Mouse (Mus musculus) neural tube, embryonic 11.5 days (tissue): ENCODE results near the gene Ldlrap1. TPM values are rescaled to one million over a fixed set of nuclear protein-coding genes. Genes with fewer than 3 reads are reported as not detected.
A peak's percentile ranks its signal among the peaks of the same experiment; 100 is the strongest.
"Not testable (repeated sequence)": the region's sequence is repeated elsewhere in the genome, so short reads cannot be mapped to it uniquely, and the experiment has no call there.

Source experiments
- ATAC-seq: fragments of 200-750 bp; cut with Nextera tagmentation; 2 replicates; pipeline ENCODE4 v1.8.0; 2017; ENCODE audit warnings: moderate number of reproducible peaks, mild to moderate bottlenecking, moderate TSS enrichment, moderate library complexity; ENCODE audit not compliant: insufficient read depth, low FRiP score, low TSS enrichment
- DNase-seq: peaks from one replicate; pipeline ENCODE4 v3.0.0-alpha.2; 2015; ENCODE audit warnings: low spot score
- H3K27ac ChIP-seq: fragments of 300-500 bp; sonication (generic); 2 replicates; pipeline ENCODE4 v1.5.1; 2014; ENCODE audit warnings: low read depth, mild to moderate bottlenecking, low read length
- H3K27me3 ChIP-seq: fragments of 300-500 bp; sonication (generic); 2 replicates; pipeline ENCODE4 v1.6.1; 2014; ENCODE audit warnings: mild to moderate bottlenecking, low read length, mixed read lengths; ENCODE audit not compliant: control insufficient read depth, insufficient read depth
- H3K36me3 ChIP-seq: fragments of 300-500 bp; sonication (generic); 2 replicates; pipeline ENCODE4 v1.6.1; 2014; ENCODE audit warnings: mild to moderate bottlenecking, low read length, moderate library complexity, mixed read lengths; ENCODE audit not compliant: control insufficient read depth, insufficient read depth
- H3K4me1 ChIP-seq: fragments of 300-500 bp; sonication (generic); 2 replicates; pipeline ENCODE4 v1.6.1; 2014; ENCODE audit warnings: low read length, mixed read lengths; ENCODE audit not compliant: control insufficient read depth, insufficient read depth
- H3K4me2 ChIP-seq: fragments of 300-500 bp; sonication (generic); 2 replicates; pipeline ENCODE4 v1.6.1; 2014; ENCODE audit warnings: low read depth, mild to moderate bottlenecking, moderate library complexity
- H3K4me3 ChIP-seq: fragments of 300-500 bp; sonication (generic); 2 replicates; pipeline ENCODE4 v1.5.1; 2014; ENCODE audit warnings: low read depth, low read length
- H3K9ac ChIP-seq: fragments of 300-500 bp; sonication (generic); 2 replicates; pipeline ENCODE4 v1.6.1; 2014; ENCODE audit warnings: mild to moderate bottlenecking, low read length
- H3K9me3 ChIP-seq: fragments of 300-500 bp; sonication (generic); 2 replicates; pipeline ENCODE4 v1.6.1; 2016; ENCODE audit warnings: low read length; ENCODE audit not compliant: control insufficient read depth
- WGBS: fragments of 180-500 bp; shearing (Covaris S2); extraction: QIAGEN DNeasy Blood & Tissue Kit; methylation state at CpG from one replicate; pipeline ENCODE4 v1.1.7; 2014; 5-methylcytosine and 5-hydroxymethylcytosine counted together
- polyA plus RNA-seq: library from polyadenylated mRNA; unstranded; fragments of >200 nt; fragmentation: Nextera tagmentation; extraction: Ambion mirVana; gene quantifications from 2 replicates; pipeline ENCODE4 v1.2.1, GENCODE M21; 2014

The Ldlrap1 gene
- polyA plus RNA-seq, 1 experiment from 2014 or later: 7.4 TPM

DNA sequence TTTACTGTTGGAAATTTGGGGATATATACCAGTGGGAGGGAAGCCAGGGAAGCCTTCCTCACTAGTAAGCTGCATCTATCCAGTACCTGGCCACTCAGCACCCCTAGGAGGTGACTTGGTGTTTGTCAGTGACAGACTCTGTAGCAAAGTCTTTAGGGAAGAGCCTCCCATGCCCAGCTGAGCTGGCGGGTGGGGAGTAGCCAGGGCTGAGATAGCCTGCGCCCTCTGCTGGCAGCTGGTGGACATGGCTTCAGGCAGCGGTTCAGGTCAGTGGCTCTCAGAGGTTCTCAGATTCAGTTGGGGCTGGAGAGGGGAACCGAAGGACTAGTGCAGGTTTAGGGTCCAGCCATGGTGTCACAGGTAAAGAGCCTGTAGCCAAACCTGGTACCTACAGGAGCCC is 31.4 kb upstream of the Ldlrap1 start:
- ATAC-seq (no peak), DNase-seq (peak; percentile 87)
- Histone ChIP-seq H3K4me3 (no peak overlapping the region), H3K4me1 (no peaks in the 10 kb centered on the region), H3K27me3 (no peaks in the 10 kb centered on the region), H3K36me3 (peaks cover 4% of the 10 kb centered on the region; the same call in 1 of the 2 replicates), H3K9ac (no peak overlapping the region), H3K9me3 (no peaks in the 10 kb centered on the region), H3K4me2 (no peak overlapping the region), H3K27ac (no peak overlapping the region)
- WGBS: 10% methylated on average over 4 of the region's 4 CpGs

- H3K4me3 ChIP-seq: no peak overlapping the region
- H3K27ac ChIP-seq: no peak overlapping the region
- H3K4me2 ChIP-seq: no peak overlapping the region
- H3K9ac ChIP-seq: no peak overlapping the region
- WGBS: 52% methylated on average over 3 of the region's 3 CpGs
- no peaks in the 10 kb centered on the region for H3K4me1 ChIP-seq
- no peaks in the 10 kb centered on the region for H3K9me3 ChIP-seq
- ATAC-seq (no peak), DNase-seq (no peak)
- H3K27me3 ChIP-seq: no peaks in the 10 kb centered on the region
- peaks cover 4% of the 10 kb centered on the region; the same call in 1 of the 2 replicates for H3K36me3 ChIP-seq
These were observed 31.0 kb upstream of the Ldlrap1 start for GRCm38 (mm10) chr4:134798861-134799260.

DNA sequence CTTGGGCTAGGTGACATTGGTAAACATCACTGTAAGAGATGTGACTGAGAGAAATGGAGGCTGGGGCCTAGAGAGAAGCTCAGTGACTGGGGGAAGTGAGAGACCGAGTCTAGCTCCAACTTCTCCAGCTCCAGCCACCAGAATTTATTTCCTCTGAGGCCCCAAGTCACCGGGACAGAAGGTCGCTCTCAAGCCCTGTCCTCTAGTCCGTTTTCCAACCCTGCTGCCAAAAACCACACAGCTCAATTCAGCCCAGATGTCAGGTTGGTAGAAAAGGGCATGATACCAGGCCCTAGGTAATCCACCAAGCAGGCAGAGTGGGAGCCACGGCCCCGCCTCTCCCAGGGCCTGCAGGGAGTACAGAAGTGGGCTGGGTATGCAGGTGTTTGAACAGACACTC is 29.8 kb upstream of the Ldlrap1 start:
- H3K4me2 ChIP-seq: no peak overlapping the region
- H3K36me3 ChIP-seq: no peaks in the 10 kb centered on the region
- ATAC-seq (no peak), DNase-seq (no peak)
- no peaks in the 10 kb centered on the region for H3K9me3 ChIP-seq
- H3K9ac ChIP-seq: no peak overlapping the region
- no peaks in the 10 kb centered on the region for H3K4me1 ChIP-seq
- H3K27ac ChIP-seq: no peak overlapping the region
- H3K27me3 ChIP-seq: no peaks in the 10 kb centered on the region
- WGBS: 81% methylated on average over 6 of the region's 6 CpGs
- H3K4me3 ChIP-seq: no peak overlapping the region

- H3K4me1 ChIP-seq: no peaks in the 10 kb centered on the region
- WGBS: 24% methylated on average over 7 of the region's 7 CpGs
- H3K4me3 ChIP-seq: no peak overlapping the region
- no peaks in the 10 kb centered on the region for H3K36me3 ChIP-seq
- DNase-seq (no peak), ATAC-seq (no peak)
- no peak overlapping the region for H3K27ac ChIP-seq
- no peaks in the 10 kb centered on the region for H3K27me3 ChIP-seq
- no peak overlapping the region for H3K9ac ChIP-seq
- no peaks in the 10 kb centered on the region for H3K9me3 ChIP-seq
- no peak overlapping the region for H3K4me2 ChIP-seq
These were observed 28.9 kb upstream of the Ldlrap1 start for GRCm38 (mm10) chr4:134796581-134797361.

DNA sequence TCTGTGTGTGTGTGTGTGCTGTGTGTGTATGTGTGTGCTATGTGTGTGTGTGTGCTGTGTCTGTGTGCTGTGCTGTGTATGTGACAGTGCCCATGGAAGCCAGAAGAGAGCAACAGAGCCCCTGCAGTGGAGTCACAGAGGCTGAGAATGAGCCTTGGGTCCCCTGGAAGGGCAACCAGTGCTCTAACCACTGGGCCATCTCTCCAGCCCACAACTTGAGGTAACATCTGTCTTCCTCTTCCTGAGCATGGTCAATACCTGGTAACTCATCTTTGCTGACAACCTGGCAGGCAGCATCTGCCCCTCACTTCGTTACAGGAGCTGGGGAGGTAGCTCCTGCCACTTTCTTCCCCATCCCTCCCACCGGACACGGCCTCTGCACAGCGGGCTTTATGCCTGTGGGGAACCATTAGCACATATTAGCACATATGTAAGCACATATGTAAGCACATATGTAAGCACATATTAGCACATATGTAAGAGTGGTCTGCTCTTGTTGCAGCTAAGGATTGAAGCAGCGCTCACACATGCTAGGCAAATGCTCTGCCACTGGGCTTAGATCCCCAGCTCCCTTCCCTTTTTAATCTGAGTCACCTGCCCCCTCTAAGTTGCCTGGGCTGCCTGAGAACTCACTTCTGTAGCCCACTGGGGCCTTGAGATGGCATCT is 28.1 kb upstream of the Ldlrap1 start:
- Histone ChIP-seq H3K4me2 (no peak overlapping the region), H3K27ac (no peak overlapping the region), H3K4me1 (no peaks in the 10 kb centered on the region), H3K36me3 (no peaks in the 10 kb centered on the region), H3K9ac (no peak overlapping the region), H3K27me3 (no peaks in the 10 kb centered on the region), H3K4me3 (no peak overlapping the region), H3K9me3 (no peaks in the 10 kb centered on the region)
- DNase-seq (no peak), ATAC-seq (no peak)
- whole genome bisulfite sequencing: 80% methylated on average over 5 of the region's 5 CpGs

- H3K27ac ChIP-seq, H3K9me3 ChIP-seq, H3K4me1 ChIP-seq, DNase-seq, H3K36me3 ChIP-seq, H3K9ac ChIP-seq, ATAC-seq, H3K4me2 ChIP-seq, H3K4me3 ChIP-seq, H3K27me3 ChIP-seq: not testable (repeated sequence)
These were observed 27.1 kb upstream of the Ldlrap1 start for GRCm38 (mm10) chr4:134794959-134795358.

GRCm38 (mm10) chr4:134793213-134793956 is 25.6 kb upstream of the Ldlrap1 start:
- WGBS: 49% methylated on average over 10 of the region's 10 CpGs

GRCm38 (mm10) chr4:134791731-134792130 is 23.9 kb upstream of the Ldlrap1 start:
- Histone ChIP-seq H3K36me3 (no peaks in the 10 kb centered on the region), H3K27ac (no peak overlapping the region), H3K4me2 (no peak overlapping the region), H3K9me3 (no peaks in the 10 kb centered on the region), H3K27me3 (no peaks in the 10 kb centered on the region), H3K4me1 (no peaks in the 10 kb centered on the region), H3K9ac (no peak overlapping the region), H3K4me3 (no peak overlapping the region)
- 53% methylated on average over 6 of the region's 6 CpGs for WGBS
- DNase-seq (no peak), ATAC-seq (no peak)

More at GRCm38 (mm10) chr4:134793213-134793956, 25.6 kb upstream of the Ldlrap1 start:
- no peak overlapping the region for H3K27ac ChIP-seq
- no peak overlapping the region for H3K9ac ChIP-seq
- peak; percentile 47 for DNase-seq
- H3K36me3 ChIP-seq: no peaks in the 10 kb centered on the region
- H3K27me3 ChIP-seq: no peaks in the 10 kb centered on the region
- no peaks in the 10 kb centered on the region for H3K9me3 ChIP-seq
- no peaks in the 10 kb centered on the region for H3K4me1 ChIP-seq
- H3K4me3 ChIP-seq: no peak overlapping the region
- ATAC-seq: no peak
- no peak overlapping the region for H3K4me2 ChIP-seq
